Mouse (Mus musculus): ENCODE measurements around the gene Cyp2c55.

Cyp2c55 gene

DNA sequence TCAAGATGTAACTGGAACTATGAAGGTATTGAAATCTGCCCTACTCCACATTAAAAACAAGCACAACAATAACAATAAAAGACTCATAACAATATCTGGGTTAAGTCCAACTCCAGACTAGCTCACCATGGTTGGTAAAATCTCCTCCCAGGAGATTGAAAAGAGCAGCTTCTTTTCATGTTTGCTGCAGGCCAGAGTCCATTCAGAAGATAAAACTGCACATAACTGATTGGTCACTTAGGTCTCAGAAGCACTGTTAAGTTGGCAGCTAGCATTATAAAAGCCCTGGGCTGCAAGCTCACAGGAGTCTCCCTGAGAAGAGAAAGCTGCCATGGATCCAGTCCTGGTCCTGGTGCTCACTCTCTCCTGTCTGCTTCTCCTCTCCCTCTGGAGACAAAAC lies at the start of gene Cyp2c55:
Gene Cyp2c55 (plus strand): TSS at position 305 of the 400 bp plus-strand sequence.
- DNase-seq (ENCODE audit: low read depth, low spot score): no peak

DNA sequence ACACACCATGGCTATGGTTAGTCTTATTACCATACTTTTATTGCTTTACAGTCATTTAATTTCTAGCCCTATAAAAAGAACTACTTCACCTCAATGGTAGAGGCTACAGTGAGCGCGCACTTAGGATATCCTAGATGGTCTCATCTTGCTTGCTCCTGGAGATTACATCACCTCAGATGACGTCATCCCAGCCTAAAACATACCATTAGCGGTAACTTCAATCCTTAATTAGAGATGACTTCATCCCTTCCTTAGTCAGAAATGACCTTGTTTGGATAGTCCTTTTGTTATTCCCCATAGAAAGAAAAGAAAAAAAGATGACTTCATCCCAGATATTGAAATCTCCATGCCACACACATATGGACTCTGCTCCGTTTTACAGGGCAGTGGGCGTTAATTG lies 36.1 kb upstream of the Cyp2c55 start:
- DNase-seq (ENCODE audit: low read depth, low spot score): no peak

DNA sequence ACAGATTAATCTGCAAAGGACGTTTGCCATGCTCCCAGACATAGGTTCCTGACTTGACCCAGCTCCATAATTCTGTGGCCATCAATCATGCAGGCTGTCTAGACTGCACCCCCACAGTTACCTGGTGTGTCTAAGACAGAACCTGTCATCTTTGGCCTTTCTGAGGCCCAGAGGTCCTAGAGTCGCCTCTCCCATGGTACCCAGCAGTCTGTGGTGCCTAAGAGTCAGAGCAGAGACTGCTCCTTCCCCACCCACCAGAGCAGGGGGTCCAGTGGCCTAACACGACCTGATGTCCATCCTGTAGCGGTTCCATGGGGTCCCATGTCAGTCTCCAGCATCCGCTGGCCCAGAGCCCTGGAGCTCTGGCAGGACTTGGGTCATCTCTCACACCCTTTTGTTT lies 34.2 kb upstream of the Cyp2c55 start:
- DNase-seq (ENCODE audit: low read depth, low spot score): no peak

DNA sequence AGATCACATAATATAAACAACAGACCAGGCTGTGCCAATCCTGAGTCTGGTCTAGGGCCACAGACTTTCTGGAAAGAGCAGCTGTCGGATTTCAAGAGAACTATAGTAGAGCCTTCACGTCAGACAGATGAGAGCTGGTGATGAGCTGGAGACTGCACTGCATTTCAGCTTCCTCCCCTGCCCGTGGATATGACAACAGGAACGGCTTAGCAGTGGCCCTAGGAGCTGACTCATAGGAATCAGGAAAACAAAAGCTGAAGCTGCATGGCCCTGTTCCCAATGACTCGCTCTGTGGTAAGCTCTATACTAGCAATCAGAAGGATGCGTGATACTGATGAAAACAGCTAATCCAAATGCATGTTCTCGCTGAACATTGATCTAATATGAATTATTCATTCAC lies 33.2 kb upstream of the Cyp2c55 start:
- DNase-seq (ENCODE audit: low read depth, low spot score): no peak

DNA sequence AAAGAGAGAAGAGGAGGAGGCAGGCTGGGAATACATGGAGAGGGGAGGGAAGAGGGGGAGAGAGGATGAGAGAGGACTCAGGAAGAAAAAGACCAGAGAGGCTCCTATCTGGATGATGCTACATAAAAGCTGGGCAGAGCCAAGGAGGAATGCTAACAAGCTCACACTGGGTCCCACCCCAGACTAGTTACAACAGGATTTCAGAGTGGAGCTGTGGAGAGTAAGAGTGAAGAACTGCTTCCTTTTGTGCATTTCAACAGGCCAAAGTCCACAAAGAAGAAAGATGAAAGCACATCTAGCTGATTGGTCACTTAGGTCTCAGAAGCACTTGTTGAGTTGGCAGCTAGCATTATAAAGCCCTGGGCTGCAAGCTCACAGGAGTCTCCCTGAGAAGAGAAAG lies 30.6 kb upstream of the Cyp2c55 start:
- DNase-seq (ENCODE audit: low read depth, low spot score): no peak

DNA sequence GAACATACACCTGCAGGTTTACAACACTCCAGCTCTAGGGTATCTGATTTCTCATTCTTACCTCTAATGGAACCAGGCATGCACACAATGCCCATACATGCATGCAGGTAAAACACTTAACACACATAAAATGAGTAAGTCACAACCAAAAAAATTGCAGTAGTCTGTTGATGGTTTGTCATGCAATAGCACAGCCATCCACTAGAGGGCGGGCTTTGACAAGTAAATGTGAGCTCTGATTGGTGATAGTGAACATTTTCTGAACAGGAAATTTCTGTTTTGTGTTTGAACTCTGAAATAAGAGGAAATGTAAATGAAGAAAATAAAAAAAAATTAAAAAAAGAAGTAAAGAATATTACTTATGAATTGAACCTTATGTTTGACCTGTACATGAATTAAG lies 24.9 kb upstream of the Cyp2c55 start:
- DNase-seq (ENCODE audit: low read depth, low spot score): peak; percentile 74

DNA sequence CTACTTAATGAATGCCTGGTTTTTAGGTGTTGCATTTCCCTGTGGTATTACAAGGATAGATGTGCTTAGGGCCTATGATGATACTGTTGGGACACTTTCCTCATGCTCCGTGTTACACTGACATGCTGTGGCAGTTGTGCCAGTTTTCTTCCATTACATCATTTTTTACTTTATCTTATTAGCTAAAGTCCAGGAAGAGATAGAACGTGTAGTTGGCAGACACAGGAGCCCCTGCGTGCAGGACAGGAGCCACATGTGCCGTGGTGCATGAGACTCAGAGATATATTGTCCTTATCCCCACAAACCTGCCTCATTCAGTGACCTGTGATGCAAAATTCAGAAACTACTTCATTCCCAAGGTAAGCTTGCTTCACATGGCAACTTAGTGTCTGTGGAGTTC lies 8.6 kb upstream of the Cyp2c55 start:
- DNase-seq (ENCODE audit: low read depth, low spot score): no peak

DNA sequence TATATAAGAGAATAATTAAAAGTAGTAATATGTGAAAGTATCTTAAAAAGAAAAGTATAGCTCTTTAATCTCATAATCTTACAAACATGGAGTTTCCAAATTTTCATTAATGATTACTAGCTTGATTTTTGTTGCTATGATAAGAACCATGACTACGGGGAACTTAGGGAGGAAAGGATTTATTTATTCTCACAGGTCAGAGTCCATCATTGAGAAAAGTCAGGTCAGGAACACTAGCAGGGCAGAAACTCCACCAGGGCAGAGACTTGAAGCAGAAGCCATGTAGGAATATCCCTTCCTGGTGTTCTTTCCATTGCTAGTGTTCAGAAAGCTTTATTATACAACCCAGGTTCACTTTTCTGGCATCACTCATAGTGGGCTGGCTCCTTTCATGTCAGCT lies 8.1 kb upstream of the Cyp2c55 start:
- no peak for DNase-seq (ENCODE audit: low read depth, low spot score)

DNA sequence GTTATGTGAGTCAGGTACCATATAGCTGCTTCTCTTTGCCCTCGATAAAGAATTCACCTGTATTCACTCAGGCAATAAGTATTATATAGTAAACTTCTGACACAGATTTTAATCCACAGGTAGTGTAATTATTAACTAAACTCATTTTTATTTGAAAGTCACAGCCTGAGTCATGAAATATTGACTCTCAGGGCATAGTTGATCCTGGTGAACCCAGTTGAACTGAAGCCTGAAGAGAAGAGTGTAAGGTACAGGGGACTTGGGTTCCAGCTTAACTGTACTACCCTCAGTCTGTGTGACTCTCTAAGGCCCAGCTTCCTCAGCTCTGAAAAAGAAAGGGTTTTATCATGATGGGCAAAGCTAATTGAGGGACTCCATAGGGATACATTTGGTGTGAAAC lies 1.7 kb upstream of the Cyp2c55 start:
- DNase-seq (ENCODE audit: low read depth, low spot score): no peak

DNA sequence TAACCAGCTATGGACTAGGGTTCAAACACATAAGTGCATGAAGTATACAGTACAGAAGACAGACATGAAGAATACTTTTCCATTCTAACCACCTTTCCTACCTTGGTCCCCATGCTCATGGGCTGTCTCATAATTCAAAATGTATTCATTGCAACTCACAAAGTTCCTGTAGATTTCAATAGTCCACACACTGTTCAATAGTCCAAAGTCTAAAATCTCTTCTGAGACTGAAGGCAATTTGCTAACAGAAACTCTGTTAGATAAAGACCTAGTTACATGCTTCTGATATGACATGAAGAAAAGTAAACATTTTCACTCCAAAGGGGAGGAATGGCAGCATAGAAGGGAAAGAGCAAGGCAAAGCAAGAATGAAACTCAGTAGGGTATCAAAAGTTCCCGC lies 51.1 kb downstream of the Cyp2c55 start:
- DNase-seq (ENCODE audit: low read depth, low spot score): no peak

DNA sequence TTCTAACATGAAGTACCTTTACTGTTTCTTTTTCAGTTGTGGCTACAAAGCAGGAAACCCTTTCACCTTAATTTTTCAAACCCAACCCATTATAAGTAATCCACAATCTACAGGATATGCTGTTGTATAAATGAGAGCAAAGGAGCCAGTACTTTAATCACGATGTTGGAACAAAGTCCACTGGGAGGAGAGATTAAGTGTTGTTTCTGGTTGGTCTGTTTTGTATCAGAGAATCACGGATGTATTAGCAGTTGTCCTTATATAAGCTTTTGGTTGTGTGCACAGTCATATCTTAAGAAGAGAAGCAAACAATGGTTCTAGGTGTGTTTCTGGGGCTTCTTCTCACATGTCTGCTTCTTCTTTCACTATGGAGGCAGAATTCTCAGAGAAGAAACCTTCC lies 53.9 kb downstream of the Cyp2c55 start, which contains the start of gene Cyp2c65:
Gene Cyp2c65 (plus strand): TSS at position 297 of the 400 bp plus-strand sequence.
- no peak for DNase-seq (ENCODE audit: low read depth, low spot score)
